Mouse (Mus musculus) layer of hippocampus, adult 18-20 months (tissue): ENCODE measurements at regions not wholly inside any gene's neighbourhood (a gene's known extent, or its start where the extent isn't known, plus 50 kb on each side); places are given as distances from the start of the nearest gene placed in this dataset.

Experiments used
- DNase-seq, 2 experiments: peaks; one replicate each; pipeline ENCODE4 v3.0.0; 2022; ENCODE audit warnings: low spot score in 2 of 2

DNA sequence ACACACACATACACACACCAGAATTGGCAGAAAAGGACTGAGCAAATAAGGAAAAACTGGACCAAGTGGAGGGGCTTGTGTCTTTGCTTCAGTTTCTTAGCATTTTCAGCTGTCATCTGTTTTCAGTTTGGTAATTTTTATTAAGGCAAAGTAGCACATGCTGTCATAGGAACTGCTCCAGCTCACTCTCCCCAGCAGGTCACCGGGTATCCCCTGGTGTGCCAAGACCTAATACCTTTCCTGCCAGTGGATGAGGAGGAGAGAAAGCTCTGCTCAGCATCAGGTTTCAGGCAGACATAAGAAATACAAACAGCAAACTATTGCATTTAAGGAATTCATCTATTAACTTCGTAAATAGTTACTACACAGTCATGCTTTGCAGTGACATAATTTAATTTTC lies 109.8 kb upstream of the Hey2 start:
- DNase-seq = no peak

DNA sequence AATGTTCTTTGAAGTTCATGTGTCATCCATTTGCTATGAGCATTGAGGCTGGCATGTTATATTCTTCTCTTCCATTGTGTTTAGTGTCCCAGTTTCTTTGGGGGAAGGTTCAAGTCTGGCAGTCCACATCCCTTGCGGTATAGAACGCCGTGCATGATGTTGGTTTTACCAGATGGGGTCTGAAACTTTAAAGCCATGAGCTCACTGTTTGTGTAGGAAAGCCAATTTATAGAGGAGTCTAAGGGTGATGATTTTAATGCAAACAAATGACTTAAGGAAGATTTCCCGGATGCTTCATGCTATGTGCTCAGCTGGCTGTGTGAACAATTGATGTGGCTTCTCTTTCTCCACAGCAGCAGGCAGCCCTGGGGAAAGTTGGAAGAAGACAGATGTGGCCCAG lies 104.0 kb upstream of the Hey2 start:
- no peak for DNase-seq

DNA sequence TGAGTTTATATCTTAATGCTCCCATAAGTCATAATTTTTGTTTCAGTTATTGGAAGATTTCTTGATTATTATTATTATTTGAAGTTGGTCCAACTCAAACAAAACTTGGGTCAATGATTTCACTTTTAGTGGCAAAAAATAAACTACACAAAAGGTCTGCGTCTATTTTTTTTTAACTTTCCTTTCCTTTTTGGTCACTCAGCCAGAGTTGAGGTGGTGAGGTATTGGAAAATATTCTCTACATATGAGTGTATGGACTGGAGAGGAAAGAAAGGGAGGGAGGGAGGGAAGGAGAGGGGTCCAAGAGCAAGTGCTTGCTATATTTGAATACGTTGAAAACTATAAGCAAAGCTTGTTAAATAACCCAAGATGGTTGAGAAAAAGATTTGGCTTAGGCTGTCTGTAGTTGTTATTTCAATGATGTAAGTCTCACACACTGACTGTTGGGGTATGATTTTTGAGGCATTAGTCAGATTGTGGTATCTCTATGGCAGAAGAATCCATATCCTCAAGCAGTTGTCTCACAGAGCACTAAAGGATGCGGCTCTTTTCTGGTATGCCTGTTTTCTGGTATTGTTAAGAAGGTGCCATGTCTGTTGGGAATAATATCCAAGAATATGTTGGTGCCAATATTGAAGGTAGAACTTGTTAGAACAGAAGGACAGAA lies 75.9 kb upstream of the Hey2 start:
- DNase-seq = no peak

DNA sequence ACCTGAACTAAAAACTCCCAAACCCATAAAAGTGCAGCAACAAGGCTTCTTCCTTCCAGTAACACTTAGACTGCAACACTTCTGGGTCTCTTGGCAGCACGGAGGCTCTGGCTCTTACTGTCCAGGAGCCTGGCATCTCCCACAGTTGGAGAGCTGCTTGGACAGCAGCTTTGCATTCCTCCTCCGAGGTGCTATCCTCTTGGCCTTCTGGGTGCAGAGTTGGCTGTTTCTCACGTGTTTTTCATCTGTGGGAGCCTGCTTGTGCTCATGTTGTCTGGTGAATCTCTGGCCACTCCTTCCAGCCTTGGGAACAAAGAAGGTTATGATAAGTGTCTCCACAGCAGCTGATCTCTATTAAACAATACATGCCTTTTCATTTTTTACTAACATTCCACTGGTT lies 51.2 kb upstream of the Hey2 start:
- DNase-seq = no peak
